Mouse (Mus musculus) small intestine, adult 2 months (tissue): ENCODE measurements around the gene Mrps34.

ENCODE experiments used
- CTCF ChIP-seq: fragments of 200-500 bp; IDR thresholded peaks from 2 replicates; pipeline ENCODE4 v1.5.1; 2012; ENCODE audit warnings: low read depth, mild to moderate bottlenecking, control low read depth, inconsistent platforms, low read length, moderate library complexity, mixed read lengths; ENCODE audit not compliant: insufficient replicate concordance, insufficient read length; ENCODE audit errors: extremely low read depth
- POLR2A ChIP-seq: fragments of 200-500 bp; IDR thresholded peaks from 2 replicates; pipeline ENCODE4 v1.6.1; 2012; ENCODE audit warnings: low read depth, mild to moderate bottlenecking, control low read depth, inconsistent platforms, low read length, moderate library complexity

- TF ChIP-seq POLR2A (no peak), CTCF (no peak)
Measured at GRCm38 (mm10) chr17:24847386-24847785, 47.5 kb upstream of the Mrps34 start.
